Mouse (Mus musculus): ENCODE measurements around the gene Dlx1.

The Dlx1 gene

GRCm38 (mm10) chr2:71527323-71528013 lies 445 bp upstream of the Dlx1 start:
- DNase-seq (ENCODE audit: low read depth, low spot score): no peak

GRCm38 (mm10) chr2:71528714-71529510 lies 999 bp downstream of the Dlx1 start:
- DNase-seq (ENCODE audit: low read depth, low spot score): peak; percentile 59

- DNase-seq (ENCODE audit: low read depth, low spot score): peak; percentile 95
These were observed 1.8 kb downstream of the Dlx1 start for GRCm38 (mm10) chr2:71529511-71530351.

- peak; percentile 61 for DNase-seq (ENCODE audit: low read depth, low spot score)
These were observed 2.6 kb downstream of the Dlx1 start for GRCm38 (mm10) chr2:71530391-71531123.

GRCm38 (mm10) chr2:71531124-71531590 lies 3.2 kb downstream of the Dlx1 start:
- peak; percentile 34 for DNase-seq (ENCODE audit: low read depth, low spot score)

- DNase-seq (ENCODE audit: low read depth, low spot score): peak; percentile 54
These were observed 4.4 kb downstream of the Dlx1 start for GRCm38 (mm10) chr2:71531990-71532970.

GRCm38 (mm10) chr2:71533094-71533493 lies 5.2 kb downstream of the Dlx1 start:
- DNase-seq (ENCODE audit: low read depth, low spot score): no peak

GRCm38 (mm10) chr2:71534242-71535052 lies 6.5 kb downstream of the Dlx1 start:
- DNase-seq (ENCODE audit: low read depth, low spot score): peak; percentile 57

GRCm38 (mm10) chr2:71540611-71541417 lies 12.9 kb downstream of the Dlx1 start:
- DNase-seq (ENCODE audit: low read depth, low spot score): peak; percentile 49

GRCm38 (mm10) chr2:71541418-71542226 lies 13.7 kb downstream of the Dlx1 start:
- DNase-seq (ENCODE audit: low read depth, low spot score): peak; percentile 39

- peak; percentile 20 for DNase-seq (ENCODE audit: low read depth, low spot score)
These were observed 14.4 kb downstream of the Dlx1 start for GRCm38 (mm10) chr2:71542227-71542815.

- DNase-seq (ENCODE audit: low read depth, low spot score): peak; percentile 56
These were observed 14.9 kb downstream of the Dlx1 start for GRCm38 (mm10) chr2:71542816-71543301.

GRCm38 (mm10) chr2:71543531-71543930 lies 15.6 kb downstream of the Dlx1 start:
- no peak for DNase-seq (ENCODE audit: low read depth, low spot score)

GRCm38 (mm10) chr2:71543948-71544347 lies 16.0 kb downstream of the Dlx1 start:
- peak; percentile 18 for DNase-seq (ENCODE audit: low read depth, low spot score)

- DNase-seq (ENCODE audit: low read depth, low spot score): peak; percentile 48
These were observed 16.7 kb downstream of the Dlx1 start for GRCm38 (mm10) chr2:71544391-71545285.

- peak; percentile 59 for DNase-seq (ENCODE audit: low read depth, low spot score)
These were observed 17.5 kb downstream of the Dlx1 start for GRCm38 (mm10) chr2:71545401-71545881.
